Mouse (Mus musculus) heart, adult 2 months (tissue): ENCODE measurements around the gene Sbf1. TPM values are rescaled to one million over a fixed set of nuclear protein-coding genes. Genes with fewer than 3 reads are reported as not detected.

ENCODE experiments used
- DNase-seq, 2 experiments: peaks; one replicate each; pipeline ENCODE4 v3.0.0; 2021
- H3K27ac ChIP-seq: fragments of 200-600 bp; 2 replicates; pipeline ENCODE4 v1.8.1; 2022
- H3K27me3 ChIP-seq: fragments of 200-500 bp; 2 replicates; pipeline ENCODE4 v1.6.1; 2012; ENCODE audit warnings: mild to moderate bottlenecking, low read length, inconsistent platforms, mixed read lengths; ENCODE audit not compliant: control insufficient read depth, insufficient read depth
- H3K36me3 ChIP-seq: fragments of 200-500 bp; 2 replicates; pipeline ENCODE4 v1.6.1; 2012; ENCODE audit warnings: low read length, inconsistent platforms; ENCODE audit not compliant: control insufficient read depth, insufficient read depth
- H3K4me1 ChIP-seq: fragments of 200-500 bp; 2 replicates; pipeline ENCODE4 v1.6.1; 2011; ENCODE audit warnings: low read length; ENCODE audit not compliant: control insufficient read depth, insufficient read depth
- H3K4me3 ChIP-seq: fragments of 200-600 bp; 2 replicates; pipeline ENCODE4 v1.8.1; 2022
- H3K79me2 ChIP-seq: fragments of 200-500 bp; replicated peaks from 2 replicates; pipeline ENCODE4 v1.6.1; 2012; ENCODE audit warnings: mild to moderate bottlenecking, inconsistent platforms, low read length, moderate library complexity, mixed read lengths; ENCODE audit not compliant: control insufficient read depth, insufficient read depth
- H3K9ac ChIP-seq: fragments of 200-500 bp; 2 replicates; pipeline ENCODE4 v1.6.1; 2012; ENCODE audit warnings: low read depth, mild to moderate bottlenecking, control low read depth, inconsistent platforms, low read length, mixed read lengths
- CTCF ChIP-seq: fragments of 200-600 bp; IDR thresholded peaks from 2 replicates; pipeline ENCODE4 v1.8.1; 2022; ENCODE audit warnings: antibody characterized with exemption, mild to moderate bottlenecking, moderate library complexity
- EP300 ChIP-seq: fragments of 200-500 bp; IDR thresholded peaks from 2 replicates; pipeline ENCODE4 v1.6.1; 2011; ENCODE audit warnings: low read depth, low read length, control low read depth; ENCODE audit not compliant: insufficient read depth
- POLR2A ChIP-seq: fragments of 200-500 bp; IDR thresholded peaks from 2 replicates; pipeline ENCODE4 v1.6.1; 2011; ENCODE audit warnings: mild to moderate bottlenecking, low read depth, low read length, control low read depth; ENCODE audit not compliant: insufficient read depth
- WGBS: fragments of 180-500 bp; shearing (Covaris S2); methylation state at CpG from one replicate; pipeline ENCODE4 v1.1.7; 2018; 5-methylcytosine and 5-hydroxymethylcytosine counted together
- intact Hi-C: fragments of 180-260 bp; cut with DNase I; formaldehyde crosslinking; loops from one replicate; pipeline ENCODE4 v1.15.1; 2025
- long read RNA-seq: library from polyadenylated mRNA; stranded (forward); transcript quantifications from one replicate; pipeline ENCODE4 v2.0.0, GENCODE M21; 2021
- polyA plus RNA-seq: library from polyadenylated mRNA; depleted of rRNA; stranded (reverse); fragments of >200 nt; gene quantifications from 2 replicates; pipeline ENCODE4 v1.2.3, GENCODE M21; 2012; rRNA removed
- total RNA-seq, 2 experiments: library from RNA; stranded (reverse); gene quantifications; 2 replicates each; pipeline ENCODE4 v1.2.3; 2021

The Sbf1 gene
- total RNA-seq (10 to 100 TPM; 61.3 to 63.6 TPM), polyA plus RNA-seq (116 and 150 TPM in 2 replicates)
- long read RNA-seq, full-length matches to known transcripts: 24 of 45 reads
- long read RNA-seq, partial matches to known transcripts: 5 of 45 reads
- long read RNA-seq, other reads (novel, unspliced or antisense): 16 of 45 reads

DNA sequence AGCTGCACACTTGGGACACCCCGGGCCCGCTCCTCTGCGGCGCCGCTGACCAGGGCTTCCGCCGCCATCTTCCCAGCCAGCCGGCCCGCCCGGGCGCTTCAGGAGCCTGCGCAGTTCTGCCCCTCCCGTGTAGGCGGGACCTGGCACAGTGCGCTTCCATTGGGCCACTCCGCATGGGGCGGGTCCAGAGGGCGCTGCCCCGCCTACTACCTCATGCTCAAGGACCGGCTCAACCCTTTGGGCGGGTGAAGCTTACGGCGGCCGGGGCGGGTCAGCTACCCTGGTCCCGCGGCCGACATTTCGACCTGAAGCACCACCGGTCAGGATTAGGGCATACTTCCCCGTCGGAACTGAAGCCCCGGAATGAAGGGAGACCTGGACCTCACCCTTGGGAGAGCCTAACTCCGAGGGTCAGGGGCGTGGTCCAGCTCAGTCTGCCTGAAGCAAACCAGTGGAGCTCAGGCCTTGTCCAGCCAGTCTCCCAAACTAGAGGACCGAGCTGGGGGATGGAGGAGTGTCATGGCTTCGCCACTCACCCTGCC lies at the start of gene Sbf1:
TSS of gene Sbf1 (minus strand) at position 122 of the 542 bp plus-strand sequence.
- intact Hi-C loops: loop anchor here (2.0 to 5.0 kb wide), 2 partner anchors 40 to 103 kb away; partner anchors contain the start of genes Lmf2, Ncaph2 and Ppp6r2
- H3K9ac ChIP-seq: peak within 1 kb of the TSS; percentile 87
- WGBS: 2% methylated on average over 37 of the region's 37 CpGs
- H3K36me3 ChIP-seq: no peaks in the 10 kb centered on the region
- TF ChIP-seq EP300 (peak; percentile 58; the same call in 1 of the 2 replicates), POLR2A (peak; percentile 74; the same call in 1 of the 2 replicates), CTCF (no peak)
- no peaks in the 10 kb centered on the region for H3K27me3 ChIP-seq
- H3K4me1 ChIP-seq: peaks cover 21% of the 10 kb centered on the region
- peak within 1 kb of the TSS; percentile 71 for H3K4me3 ChIP-seq
- peak; percentile 98 to 100 for DNase-seq
- H3K27ac ChIP-seq: peak within 1 kb of the TSS; percentile 87
- peaks cover 19% of the 10 kb centered on the region for H3K79me2 ChIP-seq

DNA sequence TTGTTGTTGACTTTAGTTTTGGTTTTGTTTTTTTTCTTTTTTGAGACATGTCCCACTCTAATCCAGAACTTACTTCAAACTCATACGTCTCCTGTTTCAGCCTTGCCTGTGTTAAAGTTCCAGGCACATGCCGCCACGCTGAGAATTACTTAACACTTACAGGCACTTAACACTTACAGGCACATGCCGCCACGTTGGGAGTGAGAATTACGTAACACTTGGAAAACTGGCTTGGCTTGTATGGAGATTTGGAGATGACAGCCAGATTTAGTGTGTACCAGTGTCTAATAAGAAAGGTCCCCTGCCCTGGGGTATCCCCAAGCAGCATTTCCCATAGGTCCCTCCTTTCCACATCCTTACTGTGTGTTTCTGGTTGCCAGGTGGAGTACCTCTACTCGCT lies 47.9 kb upstream of the Sbf1 start:
- no peak overlapping the region for H3K27ac ChIP-seq
- intact Hi-C loops: no loop called here
- 82% methylated on average over 7 of the region's 7 CpGs for WGBS
- no peaks in the 10 kb centered on the region for H3K27me3 ChIP-seq
- no peaks in the 10 kb centered on the region; the same call in 1 of the 2 replicates for H3K79me2 ChIP-seq
- no peaks in the 10 kb centered on the region for H3K36me3 ChIP-seq
- H3K4me3 ChIP-seq: no peak overlapping the region
- H3K9ac ChIP-seq: no peak overlapping the region
- no peaks in the 10 kb centered on the region for H3K4me1 ChIP-seq
- DNase-seq: no peak
- no peak for TF ChIP-seq POLR2A
- TF ChIP-seq CTCF: no peak
- no peak for TF ChIP-seq EP300

DNA sequence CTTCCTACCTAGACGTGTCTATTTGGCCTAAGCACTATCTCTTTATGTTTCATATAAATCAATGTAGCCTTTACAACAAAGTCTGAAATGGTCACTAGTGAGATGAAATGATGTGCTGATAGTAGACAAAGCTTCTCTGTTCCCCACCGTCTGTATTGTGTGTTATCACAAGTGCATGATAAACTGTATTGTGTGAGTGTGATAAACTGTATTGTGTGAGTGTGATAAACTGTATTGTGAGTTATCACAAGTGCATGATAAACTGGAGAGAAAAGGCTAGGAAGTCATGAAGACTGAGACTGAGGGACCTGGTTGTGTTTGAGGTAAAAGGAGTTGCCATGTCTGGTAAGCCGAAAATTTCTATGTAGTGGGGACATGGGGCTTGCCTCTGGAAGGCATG lies 43.7 kb upstream of the Sbf1 start:
- no peak for DNase-seq
- no peak overlapping the region for H3K27ac ChIP-seq
- no peak overlapping the region for H3K4me3 ChIP-seq
- no peaks in the 10 kb centered on the region for H3K36me3 ChIP-seq
- H3K4me1 ChIP-seq: peaks cover 6% of the 10 kb centered on the region
- peaks cover 3% of the 10 kb centered on the region for H3K79me2 ChIP-seq
- no peak overlapping the region for H3K9ac ChIP-seq
- intact Hi-C loops: no loop called here
- H3K27me3 ChIP-seq: no peaks in the 10 kb centered on the region
- TF ChIP-seq CTCF (no peak), POLR2A (no peak), EP300 (no peak)
- 50% methylated on average over 3 of the region's 3 CpGs for WGBS

DNA sequence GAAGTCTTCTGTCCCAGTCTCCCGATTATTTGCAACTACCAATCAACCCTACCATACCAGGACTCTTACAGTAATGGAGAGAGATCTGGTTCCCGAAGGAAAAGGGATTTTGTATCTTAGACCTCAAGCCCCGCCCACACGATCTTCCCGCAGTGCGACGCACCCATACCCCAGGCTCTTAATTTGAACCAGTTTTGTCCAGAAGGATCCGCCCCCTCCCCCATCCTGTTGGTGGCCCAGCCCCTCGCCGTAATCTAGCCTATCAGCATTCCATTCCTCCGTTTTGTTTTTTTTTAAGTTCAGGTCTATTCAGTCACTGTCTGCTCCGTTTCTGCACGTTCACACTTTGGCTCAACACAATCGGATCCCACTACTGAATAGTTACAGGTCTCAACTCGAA lies 41.3 kb upstream of the Sbf1 start:
- Histone ChIP-seq H3K36me3 (no peaks in the 10 kb centered on the region), H3K27me3 (no peaks in the 10 kb centered on the region), H3K79me2 (peaks cover 3% of the 10 kb centered on the region), H3K9ac (no peak overlapping the region), H3K4me3 (peak overlapping the region; percentile 97), H3K27ac (peak overlapping the region; percentile 90), H3K4me1 (peaks cover 6% of the 10 kb centered on the region)
- no peak for TF ChIP-seq CTCF
- no peak for TF ChIP-seq EP300
- DNase-seq: no peak
- intact Hi-C loops: no loop called here
- under 1% methylated on average over 15 of the region's 15 CpGs for WGBS

DNA sequence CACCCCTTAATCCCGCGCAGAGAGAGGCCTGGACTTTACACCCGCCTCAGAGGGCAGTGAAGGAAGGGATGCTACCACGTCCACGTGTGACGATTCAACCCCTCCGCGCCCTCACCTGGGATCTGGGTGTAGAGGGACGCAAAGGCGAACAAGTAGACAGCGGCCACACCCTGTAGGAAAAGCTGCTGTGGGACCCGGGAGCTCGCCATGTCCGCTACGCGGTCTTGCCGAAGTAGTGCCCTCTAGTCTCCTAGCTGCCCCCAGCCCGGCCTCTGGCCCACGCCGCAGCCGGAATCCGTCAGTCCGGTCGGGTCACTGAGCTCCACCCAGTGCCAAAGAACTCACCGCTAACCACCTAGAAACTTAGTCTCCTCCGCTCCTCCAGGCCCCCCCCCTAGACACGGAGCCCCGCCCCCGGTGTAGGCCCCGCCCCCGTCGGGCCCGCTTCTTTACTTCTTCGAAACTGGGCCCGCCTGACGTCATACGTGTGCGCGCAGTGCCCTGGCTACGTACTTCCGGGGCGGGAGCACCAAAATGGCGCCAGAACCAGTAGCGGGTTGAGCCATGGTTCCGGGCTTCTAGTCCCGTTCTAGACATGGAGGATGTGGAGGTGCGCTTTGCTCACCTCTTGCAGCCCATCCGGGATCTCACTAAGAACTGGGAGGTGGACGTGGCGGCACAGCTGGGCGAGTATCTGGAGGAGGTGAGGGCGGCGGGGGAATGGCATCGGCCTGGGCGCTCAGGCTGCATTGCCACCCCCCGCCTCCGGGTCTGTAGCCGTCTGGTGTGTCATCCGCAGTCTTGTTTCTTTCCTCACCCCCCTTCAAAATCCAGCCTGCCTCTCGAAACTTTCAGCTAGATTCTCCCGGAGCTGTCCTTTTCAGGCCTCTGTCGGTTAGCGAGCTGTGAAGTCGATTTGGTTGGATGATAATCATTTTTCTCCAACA lies 40.4 kb upstream of the Sbf1 start, which contains the start of the genes Lmf2 and Ncaph2:
TSS of gene Lmf2 (minus strand) at position 419 of the 947 bp plus-strand sequence.
TSS of gene Ncaph2 (plus strand) at position 479 of the 947 bp plus-strand sequence.
- peak; percentile 95 to 98 for DNase-seq
- Histone ChIP-seq H3K4me1 (peaks cover 7% of the 10 kb centered on the region), H3K4me3 (peak within 1 kb of the TSS; percentile 97), H3K27ac (peak within 1 kb of the TSS; percentile 90), H3K36me3 (no peaks in the 10 kb centered on the region; the same call in 1 of the 2 replicates), H3K9ac (peak within 1 kb of the TSS; percentile 95), H3K79me2 (peaks cover 3% of the 10 kb centered on the region), H3K27me3 (no peaks in the 10 kb centered on the region)
- TF ChIP-seq CTCF (no peak), POLR2A (peak; percentile 57), EP300 (0 out of 2 replicates have a peak, but pooled peaks have one; percentile 33)
- under 1% methylated on average over 64 of the region's 64 CpGs for WGBS
- intact Hi-C loops: loop anchor here (2.0 kb wide), 2 partner anchors 17 to 41 kb away; partner anchors contain the start of genes Sbf1 and Sco2
